Mouse (Mus musculus) embryonic fibroblast, embryonic 13.5 days (primary cell): ENCODE results near the gene Snrnp35. TPM values are rescaled to one million over a fixed set of nuclear protein-coding genes. Genes with fewer than 3 reads are reported as not detected.
"Not testable (repeated sequence)": the region's sequence is repeated elsewhere in the genome, so short reads cannot be mapped to it uniquely, and the experiment has no call there.

Experiments
- H3K27ac ChIP-seq: 2 replicates; pipeline ENCODE4 v1.5.1; 2012; ENCODE audit warnings: low read length, control low read depth, inconsistent platforms; ENCODE audit not compliant: insufficient read depth
- H3K4me1 ChIP-seq: 2 replicates; pipeline ENCODE4 v1.6.1; 2011; ENCODE audit warnings: low read length; ENCODE audit not compliant: control insufficient read depth, insufficient read depth
- H3K4me3 ChIP-seq: 2 replicates; pipeline ENCODE4 v1.5.1; 2011; ENCODE audit warnings: mild to moderate bottlenecking, control low read depth, low read length; ENCODE audit not compliant: insufficient read depth
- CTCF ChIP-seq: IDR thresholded peaks from 2 replicates; pipeline ENCODE4 v1.5.1; 2011; ENCODE audit warnings: mild to moderate bottlenecking, control low read depth, low read length, moderate library complexity, borderline replicate concordance; ENCODE audit not compliant: insufficient read depth
- POLR2A ChIP-seq: IDR thresholded peaks from 2 replicates; pipeline ENCODE4 v1.6.1; 2011; ENCODE audit warnings: low read depth, mild to moderate bottlenecking, control low read depth, low read length, moderate library complexity
- polyA plus RNA-seq: library from polyadenylated mRNA; stranded (reverse); fragments of >200 nt; gene quantifications from 2 replicates; pipeline ENCODE4 v1.2.4, GENCODE M21; 2011; ENCODE audit warnings: low read depth; ENCODE audit not compliant: missing spikeins, insufficient read length

Snrnp35 gene
- polyA plus RNA-seq, 1 experiment = 11.1 TPM

DNA sequence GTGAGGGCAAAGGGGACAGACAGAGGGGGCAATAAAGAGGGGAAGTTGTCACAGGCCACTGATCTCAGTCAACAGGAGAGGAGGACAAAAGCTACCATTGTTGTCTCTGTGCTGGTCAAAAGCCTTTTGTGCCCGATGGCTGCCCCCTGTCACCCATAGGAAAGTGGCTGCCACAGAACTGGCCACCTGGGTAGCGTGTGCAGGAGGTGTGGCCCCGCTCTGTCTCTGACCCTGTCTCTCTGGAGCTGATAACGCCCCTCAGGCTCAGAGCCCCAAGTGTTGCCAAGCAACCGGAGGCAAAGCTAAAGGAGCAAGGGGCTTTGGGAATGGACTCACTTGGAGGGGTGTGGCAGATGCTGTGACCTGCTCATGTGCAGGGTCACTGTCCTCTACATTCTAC lies 16.1 kb downstream of the Snrnp35 start:
- no peak for TF ChIP-seq CTCF
- no peak for TF ChIP-seq POLR2A
- no peaks in the 10 kb centered on the region for H3K4me1 ChIP-seq
- no peak overlapping the region for H3K27ac ChIP-seq
- no peak overlapping the region for H3K4me3 ChIP-seq

- H3K4me3 ChIP-seq, H3K27ac ChIP-seq, H3K4me1 ChIP-seq: not testable (repeated sequence)
These were observed 17.1 kb downstream of the Snrnp35 start for GRCm38 (mm10) chr5:124500037-124500436.

DNA sequence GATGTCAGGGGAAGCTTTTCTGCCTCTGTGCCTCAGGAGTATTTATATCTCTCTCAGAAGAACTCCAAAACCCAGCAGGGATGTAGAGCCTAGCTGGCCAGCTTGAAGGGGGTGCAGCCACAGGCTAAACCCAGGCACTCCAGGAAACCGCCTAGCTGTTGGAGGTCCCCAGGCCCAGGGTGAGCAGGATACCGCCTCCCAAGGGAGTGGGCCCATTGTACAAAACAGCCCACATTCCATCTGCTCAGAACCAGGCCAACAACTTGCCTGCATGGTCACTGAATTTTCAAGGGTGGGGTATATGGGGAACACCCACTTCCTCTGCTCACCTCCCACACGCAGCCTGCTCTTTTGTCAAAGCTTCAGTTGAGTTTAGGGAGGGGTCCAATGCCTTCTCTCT lies 17.6 kb downstream of the Snrnp35 start:
- H3K4me3 ChIP-seq = no peak overlapping the region
- H3K27ac ChIP-seq = no peak overlapping the region
- no peaks in the 10 kb centered on the region for H3K4me1 ChIP-seq
- TF ChIP-seq POLR2A (no peak), CTCF (no peak)

DNA sequence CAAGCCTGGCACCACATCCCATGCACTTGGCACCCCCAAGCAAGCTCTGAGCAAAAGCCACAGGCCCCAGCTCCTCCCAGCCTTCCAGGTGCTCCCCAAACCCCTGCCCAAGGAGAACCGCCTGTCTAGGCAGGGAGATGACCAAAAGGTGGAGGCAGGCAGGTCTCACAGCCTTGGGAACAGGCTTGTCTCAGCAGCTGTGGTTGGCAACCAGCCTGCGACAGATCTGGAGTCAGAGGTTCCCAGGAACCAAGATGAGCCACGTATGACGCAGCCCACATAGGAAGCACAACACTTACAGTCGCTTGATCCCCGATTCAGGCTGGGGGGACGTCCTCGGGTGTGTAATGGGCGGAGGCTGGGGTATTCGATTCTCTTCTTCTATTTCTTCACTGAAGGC lies 18.6 kb downstream of the Snrnp35 start:
- H3K27ac ChIP-seq = no peak overlapping the region
- H3K4me3 ChIP-seq = no peak overlapping the region
- peaks cover 6% of the 10 kb centered on the region for H3K4me1 ChIP-seq
- TF ChIP-seq CTCF (no peak), POLR2A (no peak)

DNA sequence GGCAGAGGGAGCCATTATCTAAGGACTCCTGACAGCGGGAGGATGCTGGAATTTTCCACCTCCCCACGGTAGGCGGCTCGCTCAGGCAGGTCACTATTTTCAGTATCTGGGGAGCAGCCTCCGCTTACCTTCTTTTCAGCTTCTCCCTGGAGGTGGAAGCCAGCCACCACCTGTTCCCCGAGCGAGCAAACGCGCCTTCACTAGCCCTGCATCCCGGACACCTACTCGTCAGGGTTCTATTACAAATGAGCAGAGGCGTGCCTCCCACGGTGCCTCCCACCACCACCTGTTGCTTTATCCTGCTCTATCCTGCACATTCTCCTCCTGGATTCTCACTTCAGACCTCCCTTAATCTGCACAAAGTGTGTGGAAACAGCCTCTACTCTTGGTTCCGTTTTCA lies 20.8 kb downstream of the Snrnp35 start:
- no peak for TF ChIP-seq POLR2A
- no peak for TF ChIP-seq CTCF
- Histone ChIP-seq H3K4me3 (no peak overlapping the region), H3K4me1 (peaks cover 16% of the 10 kb centered on the region), H3K27ac (no peak overlapping the region)

DNA sequence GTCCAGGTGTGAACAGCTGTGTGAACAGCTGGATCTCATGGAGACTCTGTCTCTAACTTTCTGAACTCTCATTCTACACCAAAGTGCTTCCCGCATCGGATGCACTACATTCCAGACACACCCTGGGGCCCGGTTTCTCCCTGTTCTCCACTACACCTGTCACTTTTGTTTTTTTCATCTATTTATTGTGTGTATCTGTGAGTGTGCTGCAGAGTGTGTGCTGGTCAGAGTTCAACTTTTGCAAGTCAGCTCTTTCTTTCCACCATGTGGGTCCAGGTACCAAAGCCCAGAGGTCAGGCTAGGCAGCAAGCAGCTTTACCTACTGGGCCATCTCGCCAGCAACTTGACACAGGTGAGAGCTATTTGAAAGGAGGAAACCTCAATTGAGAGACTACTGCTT lies 22.3 kb downstream of the Snrnp35 start:
- no peak for TF ChIP-seq POLR2A
- TF ChIP-seq CTCF = no peak
- H3K27ac ChIP-seq = no peak overlapping the region
- H3K4me3 ChIP-seq = no peak overlapping the region
- H3K4me1 ChIP-seq = peaks cover 20% of the 10 kb centered on the region

GRCm38 (mm10) chr5:124506731-124507359 lies 23.9 kb downstream of the Snrnp35 start:
- Histone ChIP-seq H3K27ac (peak overlapping the region; percentile 55), H3K4me3 (no peak overlapping the region), H3K4me1 (peaks cover 20% of the 10 kb centered on the region)
- TF ChIP-seq CTCF = no peak
- TF ChIP-seq POLR2A = peak; percentile 37; the same call in 1 of the 2 replicates

- Histone ChIP-seq H3K4me3 (no peak overlapping the region), H3K4me1 (peaks cover 20% of the 10 kb centered on the region), H3K27ac (no peak overlapping the region)
- TF ChIP-seq POLR2A = no peak
- no peak for TF ChIP-seq CTCF
These were observed 26.3 kb downstream of the Snrnp35 start for GRCm38 (mm10) chr5:124509200-124509599.

DNA sequence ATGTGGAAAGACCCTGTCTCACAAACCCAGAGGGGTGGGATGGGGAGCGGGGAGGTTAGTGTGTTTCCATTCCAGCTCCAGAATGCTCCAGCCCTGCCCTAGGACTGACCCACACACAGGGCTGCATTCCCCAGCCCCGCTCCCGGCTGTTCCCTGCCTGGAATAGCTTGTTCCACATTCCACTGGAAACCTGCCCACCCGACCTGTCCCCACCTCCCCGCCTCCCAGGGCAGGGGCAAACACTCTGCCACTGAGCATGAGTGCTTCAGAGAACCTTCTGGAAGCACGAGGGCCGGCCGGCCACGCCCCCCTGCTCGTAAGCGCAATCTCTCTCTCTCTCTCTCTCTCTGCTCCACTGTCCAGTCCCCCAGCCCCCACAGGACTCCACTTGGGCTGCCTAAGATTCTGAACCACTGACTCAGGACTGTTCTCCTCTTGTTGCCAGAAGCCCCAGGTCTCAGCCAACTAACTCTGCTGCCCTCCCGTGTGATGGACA lies 26.9 kb downstream of the Snrnp35 start:
- peaks cover 20% of the 10 kb centered on the region for H3K4me1 ChIP-seq
- TF ChIP-seq CTCF = no peak
- no peak for TF ChIP-seq POLR2A
- 0 out of 2 replicates have a peak overlapping the region, but pooled peaks have one; percentile 0 for H3K27ac ChIP-seq
- no peak overlapping the region for H3K4me3 ChIP-seq

DNA sequence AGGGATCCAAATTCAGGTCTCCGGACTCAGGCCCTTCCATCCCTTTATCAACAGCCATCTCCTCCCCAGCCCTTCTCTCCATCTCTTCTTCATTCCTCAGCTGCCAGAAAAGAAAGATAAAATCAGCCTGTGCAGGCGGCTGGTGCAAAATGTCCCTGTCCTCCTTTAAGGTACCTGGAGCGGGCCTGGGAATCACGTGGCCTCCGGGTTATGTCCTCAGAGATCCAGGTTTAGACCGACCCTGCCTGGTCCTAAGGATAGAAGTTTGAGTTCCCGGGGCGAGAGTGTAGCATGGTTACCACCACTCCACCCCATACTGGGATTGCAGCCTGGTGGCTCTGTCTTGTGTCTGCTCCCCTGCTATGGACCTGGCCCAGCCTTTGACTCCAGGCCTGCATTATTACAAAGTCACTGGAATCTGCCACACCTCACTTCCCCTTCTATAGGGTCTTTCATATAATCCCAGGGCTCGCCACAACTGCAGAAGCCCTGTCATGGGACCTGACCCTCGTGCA lies 27.7 kb downstream of the Snrnp35 start:
- H3K4me3 ChIP-seq = no peak overlapping the region
- TF ChIP-seq CTCF (no peak), POLR2A (no peak)
- H3K27ac ChIP-seq = peak overlapping the region; percentile 8; the same call in 1 of the 2 replicates
- peaks cover 20% of the 10 kb centered on the region for H3K4me1 ChIP-seq
